Mouse (Mus musculus): ENCODE data around the gene Kirrel2.

GRCm38 (mm10) chr7:30423071-30423641 lies 34.3 kb downstream of the Kirrel2 start:
- no peak for TF ChIP-seq TAL1 (conservative IDR thresholded peaks at IDR 0.05; ENCODE audit: low read depth, low read length)
- no peak for TF ChIP-seq CTCF (IDR thresholded peaks at IDR 0.05; ENCODE audit: low read depth, low read length)
